Mouse (Mus musculus): Measurements from ENCODE around the gene Mtmr11.
A peak's percentile ranks its signal among the peaks of the same experiment; 100 is the strongest.
"Not testable (repeated sequence)": the region's sequence is repeated elsewhere in the genome, so short reads cannot be mapped to it uniquely, and the experiment has no call there.

Gene Mtmr11

GRCm38 (mm10) chr3:96172197-96173178 is 10.7 kb downstream of the Mtmr11 start, which contains the start of gene Sf3b4:
Gene Sf3b4 (plus strand): TSS chr3:96172332.
- peak; percentile 99 for DNase-seq (ENCODE audit: extremely low spot score, low spot score)

- DNase-seq (ENCODE audit: extremely low spot score, low spot score): no peak
Observed at GRCm38 (mm10) chr3:96173185-96173584, 11.4 kb downstream of the Mtmr11 start.

GRCm38 (mm10) chr3:96174042-96174441 is 12.2 kb downstream of the Mtmr11 start:
- not testable (repeated sequence) for DNase-seq (ENCODE audit: extremely low spot score, low spot score)

GRCm38 (mm10) chr3:96175251-96175650 is 13.4 kb downstream of the Mtmr11 start:
- no peak for DNase-seq (ENCODE audit: extremely low spot score, low spot score)

- no peak for DNase-seq (ENCODE audit: extremely low spot score, low spot score)
Observed at GRCm38 (mm10) chr3:96178427-96178826, 16.6 kb downstream of the Mtmr11 start.

GRCm38 (mm10) chr3:96178902-96179301 is 17.1 kb downstream of the Mtmr11 start:
- DNase-seq (ENCODE audit: extremely low spot score, low spot score): no peak

- DNase-seq (ENCODE audit: extremely low spot score, low spot score): no peak
Observed at GRCm38 (mm10) chr3:96179531-96179930, 17.7 kb downstream of the Mtmr11 start.

GRCm38 (mm10) chr3:96180727-96181477 is 19.1 kb downstream of the Mtmr11 start, which contains the start of gene Sv2a:
Gene Sv2a (plus strand): TSS chr3:96181151.
- DNase-seq (ENCODE audit: extremely low spot score, low spot score): peak; percentile 54

GRCm38 (mm10) chr3:96181510-96182381 is 19.9 kb downstream of the Mtmr11 start:
- no peak for DNase-seq (ENCODE audit: extremely low spot score, low spot score)

GRCm38 (mm10) chr3:96182382-96182776 is 20.6 kb downstream of the Mtmr11 start:
- DNase-seq (ENCODE audit: extremely low spot score, low spot score): no peak

- no peak for DNase-seq (ENCODE audit: extremely low spot score, low spot score)
Observed at GRCm38 (mm10) chr3:96192977-96193376, 31.2 kb downstream of the Mtmr11 start.

- no peak for DNase-seq (ENCODE audit: extremely low spot score, low spot score)
Observed at GRCm38 (mm10) chr3:96194966-96195365, 33.2 kb downstream of the Mtmr11 start.

- DNase-seq (ENCODE audit: extremely low spot score, low spot score): no peak
Observed at GRCm38 (mm10) chr3:96195616-96196313, 34.0 kb downstream of the Mtmr11 start.

- DNase-seq (ENCODE audit: extremely low spot score, low spot score): no peak
Observed at GRCm38 (mm10) chr3:96196437-96197128, 34.8 kb downstream of the Mtmr11 start.

- peak; percentile 84 for DNase-seq (ENCODE audit: extremely low spot score, low spot score)
Observed at GRCm38 (mm10) chr3:96197129-96197749, 35.4 kb downstream of the Mtmr11 start.

- no peak for DNase-seq (ENCODE audit: extremely low spot score, low spot score)
Observed at GRCm38 (mm10) chr3:96198181-96198580, 36.4 kb downstream of the Mtmr11 start.

GRCm38 (mm10) chr3:96198601-96199251 is 36.9 kb downstream of the Mtmr11 start:
- not testable (repeated sequence) for DNase-seq (ENCODE audit: extremely low spot score, low spot score)

- no peak for DNase-seq (ENCODE audit: extremely low spot score, low spot score)
Observed at GRCm38 (mm10) chr3:96199731-96200130, 37.9 kb downstream of the Mtmr11 start.

GRCm38 (mm10) chr3:96207819-96208218 is 46.0 kb downstream of the Mtmr11 start:
- no peak for DNase-seq (ENCODE audit: extremely low spot score, low spot score)

Measured in neural tube, embryonic 10.5 days (tissue).